Mouse (Mus musculus): ENCODE data around the gene Ust. TPM values are rescaled to one million over a fixed set of nuclear protein-coding genes. Genes with fewer than 3 reads are reported as not detected.

Ust gene
- polyA plus RNA-seq, 1 experiment from 2014 or later: 8.5 TPM

- 88% methylated on average over 1 of the region's 1 CpGs for WGBS
- Histone ChIP-seq H3K27ac (no peak overlapping the region), H3K4me3 (no peak overlapping the region), H3K27me3 (no peaks in the 10 kb centered on the region), H3K9me3 (no peaks in the 10 kb centered on the region), H3K4me1 (peaks cover 5% of the 10 kb centered on the region; the same call in 1 of the 2 replicates), H3K9ac (no peak overlapping the region), H3K36me3 (peaks cover 3% of the 10 kb centered on the region; the same call in 1 of the 2 replicates), H3K4me2 (no peak overlapping the region)
- ATAC-seq (ENCODE audit: insufficient number of reproducible peaks, insufficient read depth, low FRiP score, low TSS enrichment, low read depth): no peak
Observed at GRCm38 (mm10) chr10:8299166-8299565, 219.5 kb downstream of the Ust start.

DNA sequence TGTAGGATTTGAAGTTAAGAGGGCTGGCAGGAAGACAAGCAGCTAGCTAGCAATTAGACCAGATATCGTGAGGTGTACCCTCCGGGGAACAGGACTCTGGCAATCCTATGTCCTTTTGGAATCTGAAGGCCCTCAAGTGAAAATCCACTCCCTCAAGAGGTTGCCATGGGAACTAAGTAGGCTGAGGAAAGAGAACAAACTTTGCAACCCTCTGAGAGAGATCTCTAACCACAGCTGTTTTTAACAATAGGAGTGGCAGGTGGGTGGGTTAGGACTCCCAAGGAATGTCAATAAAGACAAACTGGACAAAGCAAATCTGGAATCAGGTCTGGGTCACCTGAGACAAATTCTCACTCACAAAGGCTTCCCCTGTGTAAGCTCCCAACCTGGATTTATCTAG lies 221.4 kb downstream of the Ust start:
- H3K4me2 ChIP-seq: no peak overlapping the region
- no peak for ATAC-seq (ENCODE audit: insufficient number of reproducible peaks, insufficient read depth, low FRiP score, low TSS enrichment, low read depth)

DNA sequence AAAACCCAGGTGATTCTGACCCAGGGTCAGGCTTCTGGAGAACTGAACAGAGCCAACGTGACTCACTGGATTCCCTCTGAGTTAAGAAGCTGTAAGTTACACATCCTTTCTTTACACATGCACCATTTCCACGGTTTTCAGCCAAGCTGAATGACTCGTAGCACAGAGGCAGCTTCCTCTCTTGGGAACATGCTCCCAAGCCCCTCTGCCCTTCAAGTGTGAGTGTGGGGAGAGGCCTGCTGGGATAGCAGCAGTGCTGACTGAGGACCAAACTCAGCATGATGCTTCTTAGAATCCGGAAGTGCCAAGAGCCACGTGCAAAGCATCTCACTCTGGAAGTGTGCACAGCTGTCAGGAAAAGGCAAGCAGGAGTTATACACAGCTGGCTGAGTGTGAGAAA lies 228.0 kb downstream of the Ust start:
- WGBS: 57% methylated on average over 5 of the region's 5 CpGs
- Histone ChIP-seq H3K9me3 (no peaks in the 10 kb centered on the region), H3K27me3 (no peaks in the 10 kb centered on the region), H3K36me3 (no peaks in the 10 kb centered on the region), H3K27ac (no peak overlapping the region), H3K9ac (no peak overlapping the region), H3K4me2 (no peak overlapping the region), H3K4me1 (peaks cover 7% of the 10 kb centered on the region; the same call in 1 of the 2 replicates), H3K4me3 (no peak overlapping the region)
- ATAC-seq (ENCODE audit: insufficient number of reproducible peaks, insufficient read depth, low FRiP score, low TSS enrichment, low read depth): no peak

More for the DNA sequence above, 221.4 kb downstream of the Ust start:
- WGBS: 40% methylated on average over 2 of the region's 2 CpGs
- H3K36me3 ChIP-seq: peaks cover 3% of the 10 kb centered on the region; the same call in 1 of the 2 replicates
- no peak overlapping the region for H3K9ac ChIP-seq
- H3K9me3 ChIP-seq: no peaks in the 10 kb centered on the region
- no peak overlapping the region for H3K4me3 ChIP-seq
- no peak overlapping the region for H3K27ac ChIP-seq
- H3K4me1 ChIP-seq: peaks cover 5% of the 10 kb centered on the region; the same call in 1 of the 2 replicates
- H3K27me3 ChIP-seq: no peaks in the 10 kb centered on the region

DNA sequence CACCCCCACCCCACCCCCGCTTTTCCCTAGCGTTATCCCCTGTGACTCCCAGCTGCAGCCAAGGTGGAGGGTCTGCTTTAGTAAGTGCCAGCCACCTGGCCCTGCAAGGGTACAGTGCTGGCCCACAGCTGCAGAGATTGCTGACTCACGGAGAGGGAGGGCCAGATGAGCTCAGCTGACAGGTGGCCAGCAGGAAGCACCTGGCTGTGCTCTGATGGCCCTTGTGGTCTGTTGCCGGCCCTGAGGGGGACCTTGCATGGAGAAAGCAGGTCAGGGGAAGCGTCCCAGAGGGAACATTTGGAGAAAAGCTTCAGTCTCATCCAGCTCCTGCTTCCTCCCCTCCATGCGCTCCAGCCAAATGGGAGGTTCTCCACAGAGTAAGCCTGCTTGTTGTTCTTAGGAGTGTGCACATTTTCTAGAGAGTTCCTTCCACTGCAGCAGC lies 231.3 kb downstream of the Ust start:
- ATAC-seq (ENCODE audit: insufficient number of reproducible peaks, insufficient read depth, low FRiP score, low TSS enrichment, low read depth): peak; percentile 56; the same call in 1 of the 2 replicates
- H3K9ac ChIP-seq: no peak overlapping the region

GRCm38 (mm10) chr10:8283991-8284390 lies 234.6 kb downstream of the Ust start:
- H3K36me3 ChIP-seq: no peaks in the 10 kb centered on the region
- WGBS: 93% methylated on average over 3 of the region's 3 CpGs
- peaks cover 7% of the 10 kb centered on the region; the same call in 1 of the 2 replicates for H3K4me1 ChIP-seq
- H3K4me3 ChIP-seq: no peak overlapping the region
- no peak for ATAC-seq (ENCODE audit: insufficient number of reproducible peaks, insufficient read depth, low FRiP score, low TSS enrichment, low read depth)
- no peaks in the 10 kb centered on the region for H3K27me3 ChIP-seq
- no peak overlapping the region for H3K27ac ChIP-seq
- no peak overlapping the region for H3K9ac ChIP-seq
- no peak overlapping the region for H3K4me2 ChIP-seq
- H3K9me3 ChIP-seq: no peaks in the 10 kb centered on the region

More for the DNA sequence above, 231.3 kb downstream of the Ust start:
- no peaks in the 10 kb centered on the region for H3K36me3 ChIP-seq
- H3K4me1 ChIP-seq: peaks cover 7% of the 10 kb centered on the region; the same call in 1 of the 2 replicates
- no peaks in the 10 kb centered on the region for H3K9me3 ChIP-seq
- no peak overlapping the region for H3K4me3 ChIP-seq
- H3K4me2 ChIP-seq: no peak overlapping the region
- WGBS: 21% methylated on average over 6 of the region's 6 CpGs
- H3K27ac ChIP-seq: no peak overlapping the region
- no peaks in the 10 kb centered on the region for H3K27me3 ChIP-seq

- ATAC-seq (ENCODE audit: insufficient number of reproducible peaks, insufficient read depth, low FRiP score, low TSS enrichment, low read depth): no peak
Observed at GRCm38 (mm10) chr10:8277094-8277493, 241.5 kb downstream of the Ust start.

DNA sequence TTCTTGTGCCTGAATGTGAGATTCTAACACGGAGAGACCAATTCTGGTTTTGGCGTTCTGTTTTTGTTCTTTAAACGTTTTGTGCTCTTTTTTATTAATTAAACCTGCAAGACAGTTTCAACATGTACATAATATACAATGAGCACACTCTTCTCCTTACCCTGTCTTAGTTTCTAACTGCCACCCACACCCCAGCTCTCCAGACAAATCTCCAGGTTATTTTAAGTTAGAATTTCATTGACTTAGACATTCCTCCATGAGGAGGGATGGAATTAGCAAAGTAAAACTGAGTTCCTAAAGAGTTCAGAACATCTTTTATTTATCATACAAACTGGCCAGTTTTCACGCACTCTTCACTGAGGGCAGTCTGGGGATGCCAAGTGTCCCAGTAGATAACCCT lies 248.9 kb downstream of the Ust start:
- H3K9ac ChIP-seq: no peak overlapping the region
- no peaks in the 10 kb centered on the region for H3K36me3 ChIP-seq
- ATAC-seq (ENCODE audit: insufficient number of reproducible peaks, insufficient read depth, low FRiP score, low TSS enrichment, low read depth): no peak
- H3K9me3 ChIP-seq: no peaks in the 10 kb centered on the region
- WGBS: 86% methylated on average over 4 of the region's 4 CpGs
- no peaks in the 10 kb centered on the region for H3K27me3 ChIP-seq
- no peak overlapping the region for H3K4me3 ChIP-seq
- H3K27ac ChIP-seq: no peak overlapping the region
- no peaks in the 10 kb centered on the region for H3K4me1 ChIP-seq
- H3K4me2 ChIP-seq: no peak overlapping the region

More at GRCm38 (mm10) chr10:8277094-8277493, 241.5 kb downstream of the Ust start:
- H3K36me3 ChIP-seq: no peaks in the 10 kb centered on the region
- no peaks in the 10 kb centered on the region for H3K27me3 ChIP-seq
- no peak overlapping the region for H3K9ac ChIP-seq
- no peaks in the 10 kb centered on the region for H3K4me1 ChIP-seq
- H3K4me3 ChIP-seq: no peak overlapping the region
- H3K4me2 ChIP-seq: no peak overlapping the region
- H3K27ac ChIP-seq: no peak overlapping the region
- no peaks in the 10 kb centered on the region for H3K9me3 ChIP-seq
- 77% methylated on average over 5 of the region's 5 CpGs for WGBS

GRCm38 (mm10) chr10:8259716-8260115 lies 258.9 kb downstream of the Ust start:
- H3K4me1 ChIP-seq: no peaks in the 10 kb centered on the region
- H3K27ac ChIP-seq: no peak overlapping the region
- H3K9me3 ChIP-seq: no peaks in the 10 kb centered on the region
- H3K27me3 ChIP-seq: no peaks in the 10 kb centered on the region
- 54% methylated on average over 4 of the region's 4 CpGs for WGBS
- no peak overlapping the region for H3K9ac ChIP-seq
- H3K4me2 ChIP-seq: no peak overlapping the region
- no peaks in the 10 kb centered on the region for H3K36me3 ChIP-seq
- H3K4me3 ChIP-seq: no peak overlapping the region
- no peak for ATAC-seq (ENCODE audit: insufficient number of reproducible peaks, insufficient read depth, low FRiP score, low TSS enrichment, low read depth)

DNA sequence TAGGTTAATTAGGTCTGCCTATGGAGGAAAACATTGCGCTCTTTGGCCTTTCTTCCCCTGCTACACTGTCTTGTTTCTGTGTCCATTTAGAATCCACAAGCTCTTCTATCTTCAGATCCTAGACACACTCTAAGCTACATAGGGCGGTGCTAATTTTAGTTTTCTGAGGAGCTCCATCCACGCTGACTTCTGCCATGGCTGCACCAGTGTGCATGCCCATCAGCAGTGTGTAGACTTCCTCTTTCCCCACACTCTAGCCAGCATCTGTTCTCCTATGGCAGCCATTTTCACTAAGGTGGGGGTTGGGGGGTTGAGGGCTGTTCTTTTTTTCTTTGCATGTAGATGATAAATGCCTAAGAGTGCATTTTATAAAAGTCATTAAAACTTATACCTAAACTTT lies 268.6 kb downstream of the Ust start:
- H3K36me3 ChIP-seq: peaks cover 6% of the 10 kb centered on the region
- H3K27me3 ChIP-seq: no peaks in the 10 kb centered on the region
- no peak overlapping the region for H3K27ac ChIP-seq
- no peaks in the 10 kb centered on the region for H3K9me3 ChIP-seq
- no peak for ATAC-seq (ENCODE audit: insufficient number of reproducible peaks, insufficient read depth, low FRiP score, low TSS enrichment, low read depth)
- H3K4me1 ChIP-seq: no peaks in the 10 kb centered on the region
- WGBS: 96% methylated on average over 3 of the region's 3 CpGs
- no peak overlapping the region for H3K4me2 ChIP-seq
- H3K9ac ChIP-seq: no peak overlapping the region
- no peak overlapping the region for H3K4me3 ChIP-seq

- ATAC-seq (ENCODE audit: insufficient number of reproducible peaks, insufficient read depth, low FRiP score, low TSS enrichment, low read depth): no peak
- Histone ChIP-seq H3K4me1 (no peaks in the 10 kb centered on the region), H3K9ac (no peak overlapping the region), H3K4me3 (no peak overlapping the region), H3K4me2 (no peak overlapping the region), H3K27ac (no peak overlapping the region), H3K27me3 (no peaks in the 10 kb centered on the region), H3K36me3 (peaks cover 1% of the 10 kb centered on the region; the same call in 1 of the 2 replicates), H3K9me3 (no peaks in the 10 kb centered on the region)
- WGBS: 15% methylated on average over 4 of the region's 4 CpGs
Observed at GRCm38 (mm10) chr10:8242336-8242735, 276.3 kb downstream of the Ust start.

DNA sequence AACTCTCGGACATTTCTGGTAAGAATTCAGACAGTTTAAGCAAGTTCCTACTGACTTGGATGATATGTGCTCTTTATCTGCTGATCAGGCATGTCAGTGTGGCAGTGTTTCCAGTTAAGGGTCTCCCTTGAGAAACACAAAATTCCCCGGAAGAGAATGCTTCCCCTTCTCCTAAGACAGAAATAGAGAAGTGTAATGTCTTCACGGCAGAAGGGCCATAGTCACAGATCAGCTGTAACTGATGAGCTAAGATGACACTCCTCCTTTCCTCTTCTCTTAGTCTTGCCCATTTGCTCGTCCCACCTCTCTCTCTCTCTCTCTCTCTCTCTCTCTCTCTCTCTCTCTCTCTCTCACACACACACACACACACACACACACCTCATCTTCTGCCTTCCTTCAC lies 277.9 kb downstream of the Ust start:
- no peaks in the 10 kb centered on the region for H3K36me3 ChIP-seq
- H3K9ac ChIP-seq: no peak overlapping the region
- no peak for ATAC-seq (ENCODE audit: insufficient number of reproducible peaks, insufficient read depth, low FRiP score, low TSS enrichment, low read depth)
- no peak overlapping the region for H3K4me2 ChIP-seq
- H3K9me3 ChIP-seq: no peaks in the 10 kb centered on the region
- WGBS: 65% methylated on average over 4 of the region's 4 CpGs
- H3K4me1 ChIP-seq: no peaks in the 10 kb centered on the region
- H3K4me3 ChIP-seq: no peak overlapping the region
- H3K27me3 ChIP-seq: no peaks in the 10 kb centered on the region
- H3K27ac ChIP-seq: no peak overlapping the region

- no peaks in the 10 kb centered on the region for H3K27me3 ChIP-seq
- no peak overlapping the region for H3K27ac ChIP-seq
- no peak for ATAC-seq (ENCODE audit: insufficient number of reproducible peaks, insufficient read depth, low FRiP score, low TSS enrichment, low read depth)
- H3K36me3 ChIP-seq: no peaks in the 10 kb centered on the region
- no peak overlapping the region for H3K4me3 ChIP-seq
- H3K9me3 ChIP-seq: peaks cover under 1% of the 10 kb centered on the region; the same call in 1 of the 2 replicates
- WGBS: 10% methylated on average over 3 of the region's 3 CpGs
- H3K4me1 ChIP-seq: no peaks in the 10 kb centered on the region
- no peak overlapping the region for H3K9ac ChIP-seq
- no peak overlapping the region for H3K4me2 ChIP-seq
Observed at GRCm38 (mm10) chr10:8240242-8240641, 278.4 kb downstream of the Ust start.
